Mouse (Mus musculus) heart, postnatal 0 days (tissue): Measurements from ENCODE around the gene Ascc2. TPM values are rescaled to one million over a fixed set of nuclear protein-coding genes. Genes with fewer than 3 reads are reported as not detected.

Experiments
- ATAC-seq: fragments of 200-750 bp; cut with Nextera tagmentation; 2 replicates; pipeline ENCODE4 v1.8.0; 2017; ENCODE audit warnings: low read depth, moderate number of reproducible peaks, moderate library complexity; ENCODE audit not compliant: insufficient read depth
- DNase-seq: peaks from one replicate; pipeline ENCODE4 v3.0.0-alpha.2; 2016; ENCODE audit warnings: low spot score
- H3K27ac ChIP-seq: fragments of 300-500 bp; sonication (generic); 2 replicates; pipeline ENCODE4 v1.5.1; 2014; ENCODE audit warnings: low read depth, mild to moderate bottlenecking
- H3K27me3 ChIP-seq: fragments of 300-500 bp; sonication (generic); 2 replicates; pipeline ENCODE4 v1.6.1; 2014; ENCODE audit warnings: low read length, mixed read lengths; ENCODE audit not compliant: control insufficient read depth, insufficient read depth
- H3K36me3 ChIP-seq: fragments of 300-500 bp; sonication (generic); replicated peaks from 2 replicates; pipeline ENCODE4 v1.6.1; 2014; ENCODE audit warnings: low read length, mixed read lengths; ENCODE audit not compliant: control insufficient read depth, insufficient read depth
- H3K4me1 ChIP-seq: fragments of 300-500 bp; sonication (generic); 2 replicates; pipeline ENCODE4 v1.6.1; 2014; ENCODE audit warnings: antibody characterized with exemption; ENCODE audit not compliant: control insufficient read depth, insufficient read depth
- H3K4me2 ChIP-seq: fragments of 300-500 bp; sonication (generic); 2 replicates; pipeline ENCODE4 v1.6.1; 2014; ENCODE audit warnings: low read depth, mild to moderate bottlenecking, low read length, moderate library complexity
- H3K4me3 ChIP-seq: fragments of 300-500 bp; sonication (generic); 2 replicates; pipeline ENCODE4 v1.5.1; 2014; ENCODE audit warnings: low read depth, low read length
- H3K9ac ChIP-seq: fragments of 300-500 bp; sonication (generic); replicated peaks from 2 replicates; pipeline ENCODE4 v1.6.1; 2014; ENCODE audit warnings: low read depth, low read length, mixed read lengths
- H3K9me3 ChIP-seq: fragments of 300-500 bp; sonication (generic); replicated peaks from 2 replicates; pipeline ENCODE4 v1.6.1; 2016; ENCODE audit warnings: low read length; ENCODE audit not compliant: control insufficient read depth
- CTCF ChIP-seq: IDR thresholded peaks from 2 replicates; pipeline ENCODE4 v1.5.1; 2016; ENCODE audit warnings: antibody characterized with exemption, control low read depth, low read depth
- EP300 ChIP-seq: IDR thresholded peaks from 2 replicates; pipeline ENCODE4 v1.6.1; 2016; ENCODE audit warnings: antibody characterized with exemption, low read depth
- whole genome bisulfite sequencing: fragments of 180-500 bp; shearing (Covaris S2); extraction: QIAGEN DNeasy Blood & Tissue Kit; methylation state at CpG from one replicate; pipeline ENCODE4 v1.1.7; 2014; 5-methylcytosine and 5-hydroxymethylcytosine counted together
- polyA plus RNA-seq: library from polyadenylated mRNA; unstranded; fragments of >200 nt; fragmentation: Nextera tagmentation; extraction: Ambion mirVana; gene quantifications from 2 replicates; pipeline ENCODE4 v1.2.1, GENCODE M21; 2015
- total RNA-seq: library from RNA; depleted of rRNA; stranded (reverse); fragments of >200 nt; gene quantifications from 2 replicates; pipeline ENCODE4 v1.2.3, GENCODE M21; 2014; ENCODE audit warnings: low replicate concordance

The Ascc2 gene
- total and polyA plus RNA-seq, 2 experiments from 2014 or later, result 10.6 to 13.6 TPM

DNA sequence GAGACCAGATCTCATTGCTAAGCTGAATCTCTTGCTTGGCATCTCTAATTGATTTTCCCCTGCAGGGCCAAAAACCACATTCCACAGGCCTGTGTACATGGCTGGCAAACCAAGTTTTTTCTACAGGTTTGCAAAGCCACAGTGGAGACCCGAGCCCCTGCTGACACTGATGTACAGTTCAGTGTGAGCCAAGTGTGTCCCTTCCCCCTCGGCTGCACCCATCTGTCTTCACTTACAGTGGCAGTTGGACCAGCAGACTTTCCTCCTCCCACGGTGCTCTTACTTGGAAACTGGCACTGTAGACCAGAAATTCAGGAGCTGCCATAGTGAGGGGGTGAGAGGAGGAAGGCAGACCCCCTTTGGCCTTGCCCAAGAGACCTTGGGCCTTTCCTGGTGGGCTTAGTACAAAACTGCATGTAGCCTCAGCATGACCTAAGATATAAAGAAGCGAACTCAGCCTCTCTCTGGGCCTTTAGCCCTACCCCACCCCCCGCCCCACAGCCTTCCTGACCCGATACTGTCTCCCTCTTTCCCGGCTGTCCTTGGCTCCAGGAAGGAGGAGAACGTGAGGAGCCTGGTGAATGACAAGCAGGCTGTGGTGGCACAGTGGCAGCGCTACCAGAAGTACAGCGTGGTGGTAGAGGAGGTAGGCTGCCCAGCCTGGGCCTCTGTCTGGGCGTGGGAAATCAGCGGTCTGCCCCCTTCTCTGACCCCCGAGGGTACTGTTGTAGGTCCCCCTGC is 41.3 kb downstream of the Ascc2 start:
- no peak overlapping the region for H3K4me3 ChIP-seq
- H3K27ac ChIP-seq, result no peak overlapping the region
- no peaks in the 10 kb centered on the region for H3K4me1 ChIP-seq
- H3K36me3 ChIP-seq, result peaks cover 46% of the 10 kb centered on the region
- H3K9ac ChIP-seq, result no peak overlapping the region
- no peak overlapping the region for H3K4me2 ChIP-seq
- no peak for TF ChIP-seq CTCF
- no peak for TF ChIP-seq EP300
- no peaks in the 10 kb centered on the region for H3K9me3 ChIP-seq
- H3K27me3 ChIP-seq, result no peaks in the 10 kb centered on the region
- no peak for DNase-seq
- ATAC-seq, result no peak
- WGBS, result 72% methylated on average over 13 of the region's 13 CpGs

DNA sequence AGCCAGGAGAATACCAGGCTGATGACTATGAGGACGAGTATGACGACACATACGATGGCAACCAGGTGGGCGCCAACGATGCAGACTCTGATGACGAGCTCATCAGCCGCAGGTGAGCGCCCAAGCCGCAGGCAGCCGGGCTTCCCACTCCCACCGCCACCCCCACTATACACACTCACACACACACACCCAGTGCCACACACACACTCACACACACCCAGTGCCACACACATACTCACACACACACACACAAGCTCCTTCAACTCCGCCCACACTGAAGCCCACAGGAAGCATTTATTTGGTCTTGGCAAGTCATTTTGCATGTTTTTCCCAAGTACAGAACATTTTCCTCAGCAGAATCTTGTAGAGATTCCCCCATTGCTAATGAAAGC is 41.9 kb downstream of the Ascc2 start:
- TF ChIP-seq CTCF, result no peak
- no peak for TF ChIP-seq EP300
- ATAC-seq (no peak), DNase-seq (no peak)
- peaks cover 45% of the 10 kb centered on the region for H3K36me3 ChIP-seq
- H3K27ac ChIP-seq, result no peak overlapping the region
- H3K4me3 ChIP-seq, result no peak overlapping the region
- no peak overlapping the region for H3K4me2 ChIP-seq
- H3K9me3 ChIP-seq, result no peaks in the 10 kb centered on the region
- no peaks in the 10 kb centered on the region for H3K27me3 ChIP-seq
- WGBS, result 93% methylated on average over 12 of the region's 12 CpGs
- H3K9ac ChIP-seq, result no peak overlapping the region
- H3K4me1 ChIP-seq, result no peaks in the 10 kb centered on the region

DNA sequence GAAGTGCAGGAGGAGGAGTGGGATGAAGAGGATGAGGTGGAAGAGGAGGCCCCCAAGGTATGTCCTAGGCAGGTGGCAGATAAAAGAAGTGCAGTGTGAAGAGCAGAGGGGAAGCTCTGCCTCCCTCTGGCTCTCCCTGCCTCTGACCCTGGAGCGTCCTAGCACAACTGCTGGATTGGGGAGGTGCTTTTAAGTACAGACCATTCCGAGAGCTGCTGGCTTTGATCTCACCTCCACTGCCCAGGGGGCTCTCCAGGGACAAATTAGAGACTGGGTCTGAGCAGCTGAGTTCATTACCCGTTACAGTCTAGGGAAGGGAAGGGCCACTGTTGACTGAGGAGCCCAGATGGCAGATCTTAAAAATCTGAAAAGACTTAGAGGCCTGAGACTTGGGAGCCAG is 42.6 kb downstream of the Ascc2 start:
- H3K4me1 ChIP-seq, result no peaks in the 10 kb centered on the region
- peaks cover 42% of the 10 kb centered on the region for H3K36me3 ChIP-seq
- no peak overlapping the region for H3K9ac ChIP-seq
- TF ChIP-seq EP300 (no peak), CTCF (no peak)
- no peak overlapping the region for H3K27ac ChIP-seq
- DNase-seq (no peak), ATAC-seq (no peak)
- H3K27me3 ChIP-seq, result no peaks in the 10 kb centered on the region
- no peak overlapping the region for H3K4me2 ChIP-seq
- WGBS, result 70% methylated on average over 3 of the region's 3 CpGs
- H3K4me3 ChIP-seq, result no peak overlapping the region
- no peaks in the 10 kb centered on the region for H3K9me3 ChIP-seq

DNA sequence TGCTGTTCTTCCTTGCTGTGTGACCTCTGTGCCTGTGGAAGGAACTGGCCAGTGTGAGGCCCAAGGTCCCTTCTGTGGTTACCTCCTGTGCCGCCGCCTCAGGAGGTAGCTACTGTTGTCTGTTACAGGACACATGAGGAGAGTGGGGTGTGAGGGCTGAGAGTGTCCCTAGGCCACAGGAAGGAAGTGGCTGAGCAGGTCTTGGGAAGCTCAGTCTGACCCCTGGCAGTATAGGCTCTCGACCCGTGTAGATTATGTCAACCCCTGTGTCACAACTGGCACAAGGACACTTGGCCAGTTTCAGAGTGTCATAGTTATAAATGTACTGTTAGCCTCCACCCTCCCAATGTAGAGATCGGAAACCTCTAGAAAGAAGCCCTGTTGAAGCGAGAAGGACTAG is 46.0 kb downstream of the Ascc2 start:
- H3K9me3 ChIP-seq, result no peaks in the 10 kb centered on the region
- no peak overlapping the region for H3K4me3 ChIP-seq
- no peak for ATAC-seq
- H3K4me2 ChIP-seq, result no peak overlapping the region
- H3K27me3 ChIP-seq, result no peaks in the 10 kb centered on the region
- H3K27ac ChIP-seq, result no peak overlapping the region
- H3K36me3 ChIP-seq, result peaks cover 29% of the 10 kb centered on the region
- WGBS, result 81% methylated on average over 6 of the region's 6 CpGs
- no peak for DNase-seq
- no peak overlapping the region for H3K9ac ChIP-seq
- H3K4me1 ChIP-seq, result no peaks in the 10 kb centered on the region
- TF ChIP-seq EP300, result no peak
- no peak for TF ChIP-seq CTCF

DNA sequence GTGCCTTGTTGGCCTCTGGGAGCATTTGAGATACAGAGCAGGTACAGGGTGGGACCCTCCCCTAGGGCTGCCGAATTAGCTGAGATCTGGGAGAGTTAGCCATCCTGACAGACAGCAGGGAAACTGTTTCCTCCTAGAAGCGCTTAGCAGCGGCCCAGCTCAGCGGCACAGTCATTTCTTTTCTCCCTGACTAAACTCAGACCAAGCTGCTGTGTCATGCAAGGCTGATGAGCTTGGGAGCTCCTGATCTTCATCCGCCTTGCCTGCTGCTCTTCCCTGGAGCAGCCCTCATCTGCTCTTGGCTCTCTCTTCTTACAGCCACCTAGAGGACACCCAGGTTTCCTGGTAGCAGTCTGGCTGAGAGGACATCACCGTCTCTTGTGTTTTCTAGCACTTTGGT is 46.6 kb downstream of the Ascc2 start:
- 75% methylated on average over 6 of the region's 6 CpGs for WGBS
- DNase-seq (no peak), ATAC-seq (no peak)
- Histone ChIP-seq H3K36me3 (peaks cover 29% of the 10 kb centered on the region), H3K27me3 (no peaks in the 10 kb centered on the region), H3K4me1 (no peaks in the 10 kb centered on the region), H3K9ac (no peak overlapping the region), H3K9me3 (no peaks in the 10 kb centered on the region), H3K4me2 (no peak overlapping the region), H3K4me3 (no peak overlapping the region), H3K27ac (no peak overlapping the region)
- no peak for TF ChIP-seq CTCF
- TF ChIP-seq EP300, result no peak

DNA sequence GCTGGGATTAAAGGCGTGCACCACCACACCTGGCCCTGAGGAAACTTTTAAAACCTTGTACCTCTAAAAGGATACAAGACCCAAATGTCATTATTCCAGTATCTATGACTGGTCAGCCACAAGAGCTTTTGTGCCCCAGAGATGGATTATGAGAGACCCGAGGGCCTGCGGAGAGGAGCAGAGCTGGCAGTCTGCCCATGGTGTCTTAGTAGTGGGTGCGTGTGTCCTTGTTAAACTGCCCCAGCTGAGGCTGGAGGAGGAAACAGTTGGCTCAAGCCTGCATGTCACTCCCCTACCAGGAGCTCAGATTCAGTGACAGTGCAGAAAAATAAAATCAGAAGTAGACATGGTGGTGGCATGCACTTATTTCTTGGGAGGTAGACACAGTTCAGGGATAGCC is 47.5 kb downstream of the Ascc2 start:
- H3K4me3 ChIP-seq, result no peak overlapping the region
- no peak for TF ChIP-seq EP300
- TF ChIP-seq CTCF, result no peak
- no peak for ATAC-seq
- peaks cover 25% of the 10 kb centered on the region for H3K36me3 ChIP-seq
- H3K27me3 ChIP-seq, result no peaks in the 10 kb centered on the region
- 60% methylated on average over 4 of the region's 4 CpGs for WGBS
- H3K4me1 ChIP-seq, result no peaks in the 10 kb centered on the region
- no peak for DNase-seq
- H3K27ac ChIP-seq, result no peak overlapping the region
- H3K4me2 ChIP-seq, result no peak overlapping the region
- H3K9ac ChIP-seq, result no peak overlapping the region
- H3K9me3 ChIP-seq, result no peaks in the 10 kb centered on the region
